Mouse (Mus musculus) ES-Bruce4 (cell line): ENCODE measurements around the gene Cemip2.

Experiments
- CTCF ChIP-seq: IDR thresholded peaks from one replicate; pipeline ENCODE4 v1.8.1; 2011; ENCODE audit warnings: low read depth, low read length
- POLR2A ChIP-seq: IDR thresholded peaks from one replicate; pipeline ENCODE4 v1.8.1; 2011; ENCODE audit warnings: low read length; ENCODE audit not compliant: insufficient read depth

DNA sequence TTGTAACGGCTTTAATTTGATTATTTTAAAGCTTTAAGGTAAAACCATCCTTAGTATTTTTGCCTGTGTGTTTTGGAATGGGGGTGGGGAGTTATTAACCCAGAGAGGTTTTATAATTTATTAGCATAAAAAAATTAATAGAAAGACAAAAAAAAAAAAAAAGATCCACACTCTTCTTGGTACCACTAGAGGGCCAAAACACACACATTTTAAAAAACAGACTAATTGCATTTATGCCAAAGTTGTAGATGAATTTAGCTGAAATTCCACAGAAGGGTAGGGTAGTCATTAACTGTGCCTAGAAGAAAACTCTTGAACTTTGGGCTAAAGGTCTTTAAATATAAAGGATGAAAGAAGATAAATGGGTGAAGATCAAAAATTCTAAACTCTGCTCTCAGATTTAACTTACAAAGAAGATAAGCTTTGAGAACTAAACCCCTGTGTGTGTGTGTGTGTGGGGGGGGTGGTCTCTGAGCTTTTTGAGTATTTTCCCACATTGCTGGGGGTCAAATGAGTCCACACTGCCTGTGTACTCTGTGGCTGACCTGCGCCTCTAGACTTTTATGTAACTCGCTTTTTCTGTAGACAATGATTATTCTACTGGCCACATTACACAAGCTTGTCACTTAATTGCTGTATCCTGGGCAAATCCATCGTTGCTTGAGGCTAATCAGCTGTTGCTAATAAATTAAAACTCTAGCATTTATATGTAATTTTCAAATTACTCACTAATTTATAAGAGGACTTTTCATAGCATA lies 47.2 kb downstream of the Cemip2 start:
- TF ChIP-seq CTCF = no peak
- no peak for TF ChIP-seq POLR2A
